Mouse (Mus musculus) hindbrain, embryonic 15.5 days (tissue): ENCODE measurements around the gene Atp5h. TPM values are rescaled to one million over a fixed set of nuclear protein-coding genes. Genes with fewer than 3 reads are reported as not detected.
A peak's percentile ranks its signal among the peaks of the same experiment; 100 is the strongest.
"Not testable (repeated sequence)": the region's sequence is repeated elsewhere in the genome, so short reads cannot be mapped to it uniquely, and the experiment has no call there.

ENCODE experiments used
- ATAC-seq: fragments of 200-750 bp; cut with Nextera tagmentation; 2 replicates; pipeline ENCODE4 v1.8.0; 2017; ENCODE audit warnings: low read depth, moderate number of reproducible peaks, moderate TSS enrichment; ENCODE audit not compliant: low FRiP score
- H3K27ac ChIP-seq: fragments of 300-500 bp; sonication (generic); replicated peaks from 2 replicates; pipeline ENCODE4 v1.5.1; 2015; ENCODE audit warnings: mild to moderate bottlenecking, inconsistent platforms
- H3K27me3 ChIP-seq: fragments of 300-500 bp; sonication (generic); 2 replicates; pipeline ENCODE4 v1.6.1; 2015; ENCODE audit warnings: control low read depth, inconsistent platforms
- H3K36me3 ChIP-seq: fragments of 300-500 bp; sonication (generic); 2 replicates; pipeline ENCODE4 v1.6.1; 2015; ENCODE audit warnings: control low read depth, inconsistent platforms
- H3K4me1 ChIP-seq: fragments of 300-500 bp; sonication (generic); replicated peaks from 2 replicates; pipeline ENCODE4 v1.6.1; 2015; ENCODE audit warnings: control low read depth, inconsistent platforms
- H3K4me2 ChIP-seq: fragments of 300-500 bp; sonication (generic); 2 replicates; pipeline ENCODE4 v1.6.1; 2015; ENCODE audit warnings: moderate library complexity, mild to moderate bottlenecking, inconsistent platforms
- H3K4me3 ChIP-seq: fragments of 300-500 bp; sonication (generic); 2 replicates; pipeline ENCODE4 v1.5.1; 2015; ENCODE audit warnings: mild to moderate bottlenecking, inconsistent platforms
- H3K9ac ChIP-seq: fragments of 300-500 bp; sonication (generic); 2 replicates; pipeline ENCODE4 v1.6.1; 2015; ENCODE audit warnings: inconsistent platforms
- H3K9me3 ChIP-seq: fragments of 300-500 bp; sonication (generic); 2 replicates; pipeline ENCODE4 v1.6.1; 2016; ENCODE audit warnings: control low read depth, inconsistent platforms
- WGBS: fragments of 180-500 bp; shearing (Covaris S2); methylation state at CpG from one replicate; pipeline ENCODE4 v1.1.7; 2015; 5-methylcytosine and 5-hydroxymethylcytosine counted together
- polyA plus RNA-seq: library from polyadenylated mRNA; unstranded; fragments of >200 nt; fragmentation: Nextera tagmentation; extraction: Ambion mirVana; gene quantifications from 2 replicates; pipeline ENCODE4 v1.2.1, GENCODE M21; 2015

The Atp5h gene
- 877 and 940 TPM in 2 replicates for polyA plus RNA-seq

DNA sequence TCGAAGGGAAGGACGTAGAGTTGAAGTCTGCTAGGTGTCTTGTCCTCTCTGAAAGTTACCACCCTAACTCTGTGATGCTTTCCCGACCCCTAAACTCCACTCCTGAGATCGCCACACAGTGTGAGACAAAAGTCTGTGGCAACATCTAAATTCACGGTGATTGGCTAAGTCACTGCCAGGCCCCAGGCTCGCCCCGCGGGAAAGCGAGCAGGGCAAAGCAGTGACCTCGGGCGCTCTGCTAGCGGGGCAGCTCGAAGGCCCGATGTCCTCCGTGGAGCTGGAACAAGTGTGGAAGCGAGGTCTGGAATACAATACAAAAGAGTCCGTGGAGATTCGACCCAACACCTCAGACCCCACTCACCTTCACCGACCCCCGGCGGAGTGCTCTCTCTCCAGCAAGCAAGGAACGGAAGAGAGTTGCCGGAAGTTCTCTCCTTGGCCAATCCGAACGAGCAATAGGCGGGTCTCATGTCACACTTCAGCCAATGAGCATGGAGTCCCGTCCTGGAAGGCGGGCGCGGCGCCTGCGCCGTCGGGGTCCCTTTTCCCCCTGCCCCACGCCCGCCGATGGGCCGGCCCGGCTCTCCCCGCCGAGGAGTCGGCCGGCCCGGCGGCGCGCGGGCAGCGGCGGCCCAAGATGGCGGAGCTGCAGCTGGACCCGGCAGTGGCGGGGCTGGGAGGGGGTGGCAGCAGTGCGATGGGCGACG, at the start of gene Atp5h, which contains the start of gene Kctd2:
Gene Atp5h, minus strand, starts transcription at position 432 of the 707 bp plus-strand sequence.
Gene Kctd2, plus strand, starts transcription at position 598 of the 707 bp plus-strand sequence.
- Histone ChIP-seq H3K4me1 (peaks cover 35% of the 10 kb centered on the region), H3K9ac (peak within 1 kb of the TSS; percentile 91), H3K27ac (peak within 1 kb of the TSS; percentile 92), H3K4me2 (peak within 1 kb of the TSS; percentile 94), H3K36me3 (peaks cover 29% of the 10 kb centered on the region), H3K9me3 (no peaks in the 10 kb centered on the region), H3K4me3 (peak within 1 kb of the TSS; percentile 71), H3K27me3 (no peaks in the 10 kb centered on the region)
- ATAC-seq, result peak; percentile 98
- WGBS, result under 1% methylated on average over 44 of the region's 56 CpGs

DNA sequence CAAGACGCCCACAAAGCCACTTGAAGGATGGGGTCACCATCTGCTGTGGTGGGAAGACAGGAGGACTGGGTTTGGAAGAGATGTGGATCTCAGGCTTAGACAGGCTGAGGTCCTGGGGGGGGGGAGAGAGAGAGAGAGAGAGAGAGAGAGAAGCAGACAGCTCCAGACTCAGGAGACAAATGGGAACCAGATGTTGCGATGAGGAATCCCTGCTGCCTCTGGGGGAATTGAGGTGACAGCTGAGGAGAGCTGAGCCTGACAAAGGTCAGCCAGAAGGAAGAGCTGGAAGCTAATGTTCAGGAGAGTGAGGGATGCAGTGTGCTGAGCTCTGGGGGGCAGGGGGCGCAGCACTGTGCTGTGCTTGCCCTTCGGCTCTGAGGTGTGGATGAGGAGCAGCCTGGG, 47.5 kb upstream of the Atp5h start:
- H3K4me2 ChIP-seq, result no peak overlapping the region
- ATAC-seq, result no peak
- H3K36me3 ChIP-seq, result no peaks in the 10 kb centered on the region
- H3K9ac ChIP-seq, result no peak overlapping the region
- no peak overlapping the region for H3K4me3 ChIP-seq
- H3K27me3 ChIP-seq, result no peaks in the 10 kb centered on the region
- 52% methylated on average over 4 of the region's 4 CpGs for WGBS
- no peaks in the 10 kb centered on the region for H3K9me3 ChIP-seq
- H3K4me1 ChIP-seq, result no peaks in the 10 kb centered on the region
- no peak overlapping the region for H3K27ac ChIP-seq

DNA sequence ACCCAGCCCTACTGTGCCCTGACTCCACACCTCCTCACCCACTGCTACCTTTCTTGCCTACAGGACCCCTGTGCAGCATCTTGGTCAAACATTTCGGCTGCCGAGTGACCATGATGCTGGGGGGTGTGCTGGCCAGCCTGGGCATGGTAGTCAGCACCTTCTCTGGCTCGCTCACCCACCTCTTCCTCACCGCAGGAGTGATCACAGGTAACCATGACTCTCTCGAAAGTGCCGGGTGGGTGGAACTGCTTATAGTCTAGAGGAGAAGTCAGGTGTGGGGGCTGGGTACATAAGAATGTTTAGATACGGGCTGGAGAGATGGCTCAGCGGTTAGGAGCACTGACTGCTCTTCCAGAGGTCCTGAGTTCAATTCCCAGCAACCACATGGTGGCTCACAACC, 45.1 kb upstream of the Atp5h start:
- no peaks in the 10 kb centered on the region for H3K9me3 ChIP-seq
- H3K27me3 ChIP-seq, result no peaks in the 10 kb centered on the region
- H3K36me3 ChIP-seq, result no peaks in the 10 kb centered on the region
- no peak overlapping the region for H3K4me3 ChIP-seq
- ATAC-seq, result no peak
- H3K4me2 ChIP-seq, result no peak overlapping the region
- no peaks in the 10 kb centered on the region for H3K4me1 ChIP-seq
- no peak overlapping the region for H3K9ac ChIP-seq
- no peak overlapping the region for H3K27ac ChIP-seq
- WGBS, result 87% methylated on average over 8 of the region's 8 CpGs

DNA sequence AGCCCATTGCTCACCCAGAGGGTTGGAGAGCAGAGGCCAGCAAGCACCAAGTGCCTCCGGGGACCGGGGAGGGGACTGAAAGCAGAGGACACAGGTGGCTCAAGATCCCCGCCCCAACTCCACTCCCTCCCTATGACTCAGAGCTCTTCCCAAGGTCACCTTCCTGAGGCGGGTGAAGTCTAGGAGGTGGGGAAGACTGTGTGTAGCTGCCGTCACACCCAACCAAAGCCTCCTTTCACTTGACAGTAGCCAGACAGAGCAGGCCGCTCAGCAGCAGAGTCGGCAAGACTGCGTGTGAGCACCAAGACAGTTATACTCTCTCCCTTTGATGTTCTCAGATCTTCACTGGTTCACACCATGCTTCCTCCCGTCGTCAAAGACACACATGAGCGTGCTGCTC, 43.6 kb upstream of the Atp5h start:
- Histone ChIP-seq H3K4me1 (no peaks in the 10 kb centered on the region), H3K27ac (no peak overlapping the region), H3K36me3 (no peaks in the 10 kb centered on the region), H3K9ac (no peak overlapping the region), H3K4me2 (no peak overlapping the region), H3K9me3 (no peaks in the 10 kb centered on the region), H3K27me3 (no peaks in the 10 kb centered on the region), H3K4me3 (no peak overlapping the region)
- WGBS, result 77% methylated on average over 11 of the region's 11 CpGs
- ATAC-seq, result no peak

DNA sequence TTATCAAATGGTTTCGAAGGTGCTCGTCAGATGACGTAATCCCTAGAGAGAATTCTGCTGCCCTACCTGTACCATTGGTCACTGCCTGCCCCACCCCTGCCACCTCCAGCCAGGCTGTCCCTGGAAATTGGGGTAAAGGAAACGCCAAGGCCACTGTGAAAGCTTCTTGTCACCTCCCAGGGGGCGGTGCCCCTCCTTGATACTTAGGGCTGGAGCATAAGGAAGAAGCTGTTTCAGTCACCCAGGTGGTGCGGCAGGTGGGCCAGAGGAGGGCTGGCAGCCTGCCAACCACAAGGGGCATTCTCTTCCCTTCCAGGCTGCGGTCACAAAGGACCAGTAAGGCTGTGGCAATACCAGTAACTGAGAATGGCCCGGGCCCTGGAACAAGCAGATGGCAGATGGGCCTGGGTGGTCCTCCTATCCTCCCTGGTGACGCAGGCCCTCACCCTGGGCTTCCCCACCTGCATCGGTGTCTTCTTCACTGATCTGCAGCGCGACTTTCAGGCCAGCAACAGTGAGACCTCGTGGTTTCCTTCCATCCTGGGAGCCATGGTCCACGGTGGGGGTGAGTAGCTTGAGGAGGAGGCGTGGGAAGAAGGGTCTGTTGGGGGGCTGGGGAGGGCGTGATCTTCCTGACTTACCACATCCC, 42.6 kb upstream of the Atp5h start, which contains the start of gene Slc16a5:
Gene Slc16a5, plus strand, starts transcription at position 232 of the 649 bp plus-strand sequence.
- no peak for ATAC-seq
- no peaks in the 10 kb centered on the region for H3K4me1 ChIP-seq
- no peak within 1 kb of the TSS for H3K4me3 ChIP-seq
- no peak within 1 kb of the TSS for H3K27ac ChIP-seq
- H3K27me3 ChIP-seq, result no peaks in the 10 kb centered on the region
- no peaks in the 10 kb centered on the region for H3K36me3 ChIP-seq
- 80% methylated on average over 16 of the region's 16 CpGs for WGBS
- no peak within 1 kb of the TSS for H3K9ac ChIP-seq
- no peaks in the 10 kb centered on the region for H3K9me3 ChIP-seq
- H3K4me2 ChIP-seq, result no peak within 1 kb of the TSS

DNA sequence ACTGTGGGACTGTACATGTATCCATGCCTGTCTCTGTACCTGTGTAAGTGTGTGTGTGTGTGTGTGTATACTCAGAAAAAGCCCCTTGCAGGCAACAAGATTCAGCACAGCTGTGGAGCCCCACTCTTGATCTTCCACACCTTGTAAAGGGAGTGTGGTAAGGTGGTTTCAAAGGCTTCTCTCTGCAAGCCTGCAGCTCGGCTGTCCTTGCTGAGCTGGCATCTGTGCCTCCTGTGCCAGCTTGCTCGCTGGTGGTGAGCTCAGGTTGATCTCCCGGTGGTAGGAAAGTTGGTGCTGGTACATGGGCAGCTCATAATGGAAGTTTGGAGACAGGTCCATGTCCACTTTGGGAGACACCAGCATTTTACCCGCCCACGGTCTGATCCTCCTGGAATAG, 42.1 kb upstream of the Atp5h start:
- no peak for ATAC-seq
- Histone ChIP-seq H3K4me2 (no peak overlapping the region), H3K9ac (no peak overlapping the region), H3K36me3 (no peaks in the 10 kb centered on the region), H3K4me1 (no peaks in the 10 kb centered on the region), H3K9me3 (no peaks in the 10 kb centered on the region), H3K27me3 (no peaks in the 10 kb centered on the region), H3K27ac (no peak overlapping the region), H3K4me3 (no peak overlapping the region)
- 76% methylated on average over 5 of the region's 5 CpGs for WGBS

DNA sequence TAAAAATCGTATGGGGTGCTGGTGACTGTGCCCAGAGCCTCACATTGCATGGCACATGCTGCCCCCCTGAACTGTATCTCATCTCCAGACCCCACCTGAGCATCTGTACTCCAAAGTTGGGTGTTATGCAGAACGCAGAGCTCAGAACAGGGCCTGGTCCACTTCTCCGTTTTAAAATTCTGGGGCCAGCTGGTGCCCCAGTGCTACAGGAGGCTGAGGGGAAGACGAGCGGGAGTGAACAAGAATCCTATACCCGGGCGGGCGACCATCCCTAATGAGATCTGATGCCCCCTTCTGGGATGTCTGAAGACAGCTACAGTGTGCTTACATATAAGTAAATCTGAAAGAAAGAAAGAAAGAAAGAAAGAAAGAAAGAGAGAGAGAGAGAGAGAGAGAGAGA, 41.2 kb upstream of the Atp5h start:
- Histone ChIP-seq H3K4me3 (no peak overlapping the region), H3K27me3 (no peaks in the 10 kb centered on the region), H3K4me2 (no peak overlapping the region), H3K36me3 (no peaks in the 10 kb centered on the region), H3K9ac (no peak overlapping the region), H3K4me1 (no peaks in the 10 kb centered on the region), H3K27ac (no peak overlapping the region), H3K9me3 (no peaks in the 10 kb centered on the region)
- WGBS, result 22% methylated on average over 8 of the region's 8 CpGs
- ATAC-seq, result no peak

DNA sequence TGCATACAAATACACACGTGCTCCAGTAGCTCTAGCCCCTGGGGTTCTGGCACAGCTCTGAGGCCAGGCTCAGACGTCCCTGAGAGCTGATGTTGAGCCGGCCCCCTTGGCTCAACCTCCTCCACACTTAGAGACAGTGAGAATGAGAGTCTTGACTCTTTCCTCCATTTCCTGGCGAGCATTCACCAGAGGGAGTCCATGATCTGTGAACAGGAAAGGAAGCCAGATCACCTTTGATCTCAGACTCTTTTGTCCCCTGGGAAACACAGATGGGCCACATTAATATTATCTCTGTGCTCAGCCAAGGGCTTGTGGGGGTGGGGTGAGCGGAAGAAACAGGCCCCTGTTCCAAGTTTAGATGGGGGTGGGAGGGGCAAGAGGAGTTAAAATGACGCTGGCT, 37.6 kb upstream of the Atp5h start:
- WGBS, result 32% methylated on average over 6 of the region's 6 CpGs
- Histone ChIP-seq H3K27me3 (no peaks in the 10 kb centered on the region), H3K4me2 (no peak overlapping the region), H3K27ac (no peak overlapping the region), H3K4me1 (no peaks in the 10 kb centered on the region), H3K9ac (no peak overlapping the region), H3K4me3 (no peak overlapping the region), H3K36me3 (no peaks in the 10 kb centered on the region), H3K9me3 (no peaks in the 10 kb centered on the region)
- ATAC-seq, result no peak

DNA sequence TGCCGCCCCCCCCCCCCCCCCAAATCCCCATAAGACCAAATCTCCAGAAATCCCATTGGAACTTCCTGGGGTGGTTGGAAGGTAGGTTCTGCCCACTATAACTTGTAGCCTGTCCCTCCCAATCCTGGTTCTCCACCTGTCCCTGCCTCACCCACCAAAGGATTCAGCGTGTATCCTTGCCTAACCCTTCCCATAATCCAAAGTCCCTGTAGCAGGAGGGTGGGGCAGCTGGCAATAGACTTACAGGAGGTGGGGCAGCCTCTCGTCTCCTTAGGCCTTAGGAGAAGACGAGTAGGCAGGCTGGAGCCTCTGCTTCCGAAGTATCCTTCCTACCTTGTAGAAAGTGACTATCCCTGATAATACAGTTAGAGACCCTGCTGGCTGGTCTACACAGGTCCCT, 36.4 kb upstream of the Atp5h start:
- 94% methylated on average over 5 of the region's 5 CpGs for WGBS
- H3K36me3 ChIP-seq, result no peaks in the 10 kb centered on the region
- no peak overlapping the region for H3K4me3 ChIP-seq
- H3K9ac ChIP-seq, result no peak overlapping the region
- ATAC-seq, result no peak
- H3K4me2 ChIP-seq, result no peak overlapping the region
- H3K4me1 ChIP-seq, result no peaks in the 10 kb centered on the region
- no peak overlapping the region for H3K27ac ChIP-seq
- no peaks in the 10 kb centered on the region for H3K27me3 ChIP-seq
- H3K9me3 ChIP-seq, result no peaks in the 10 kb centered on the region

DNA sequence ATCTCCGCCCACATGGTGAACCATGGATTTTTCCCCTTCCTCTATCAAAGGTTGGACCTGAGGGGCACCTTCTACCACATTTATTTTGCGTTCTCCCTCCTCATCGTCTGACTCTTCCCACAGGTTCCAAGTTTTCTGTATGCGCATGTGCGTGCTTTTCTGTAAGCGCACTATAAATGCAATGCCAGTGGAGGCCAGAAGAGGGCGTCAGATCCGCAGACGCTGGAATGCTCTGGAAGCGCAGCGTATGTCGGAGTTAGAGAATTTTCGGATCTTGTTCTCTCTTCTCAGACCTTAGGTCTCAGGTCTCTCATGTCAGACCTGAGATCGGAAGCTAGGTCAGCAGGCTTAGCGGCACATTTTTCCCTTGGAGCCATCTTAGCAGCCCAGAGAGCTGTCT, 35.9 kb upstream of the Atp5h start:
- WGBS, result 88% methylated on average over 15 of the region's 15 CpGs
- Histone ChIP-seq H3K4me2 (no peak overlapping the region), H3K36me3 (no peaks in the 10 kb centered on the region), H3K4me1 (no peaks in the 10 kb centered on the region), H3K27me3 (no peaks in the 10 kb centered on the region), H3K9ac (no peak overlapping the region), H3K9me3 (no peaks in the 10 kb centered on the region), H3K27ac (no peak overlapping the region), H3K4me3 (no peak overlapping the region)
- no peak for ATAC-seq

DNA sequence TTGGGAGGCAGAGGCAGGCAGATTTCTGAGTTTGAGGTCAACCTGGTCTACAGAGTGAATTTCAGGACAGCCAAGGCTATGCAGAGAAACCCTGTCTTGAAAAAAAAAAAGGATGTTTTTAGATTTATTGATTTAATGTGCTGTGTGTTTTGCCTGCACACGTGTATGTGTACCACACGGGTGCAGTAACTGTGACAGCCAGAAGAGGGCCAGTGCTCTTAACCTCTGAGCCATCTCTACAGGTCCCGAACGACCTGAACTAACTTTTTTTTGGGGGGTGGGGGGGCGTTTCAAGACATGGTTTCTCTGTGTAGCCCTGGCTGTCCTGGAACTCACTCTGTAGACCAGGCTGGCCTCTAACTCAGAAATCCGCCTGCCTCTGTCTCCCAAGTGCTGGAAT, 35.1 kb upstream of the Atp5h start:
- not testable (repeated sequence) for H3K4me3 ChIP-seq, H3K36me3 ChIP-seq, H3K27ac ChIP-seq, ATAC-seq, H3K27me3 ChIP-seq, H3K9me3 ChIP-seq, H3K4me2 ChIP-seq, H3K9ac ChIP-seq, H3K4me1 ChIP-seq
- WGBS, result 87% methylated on average over 6 of the region's 6 CpGs

DNA sequence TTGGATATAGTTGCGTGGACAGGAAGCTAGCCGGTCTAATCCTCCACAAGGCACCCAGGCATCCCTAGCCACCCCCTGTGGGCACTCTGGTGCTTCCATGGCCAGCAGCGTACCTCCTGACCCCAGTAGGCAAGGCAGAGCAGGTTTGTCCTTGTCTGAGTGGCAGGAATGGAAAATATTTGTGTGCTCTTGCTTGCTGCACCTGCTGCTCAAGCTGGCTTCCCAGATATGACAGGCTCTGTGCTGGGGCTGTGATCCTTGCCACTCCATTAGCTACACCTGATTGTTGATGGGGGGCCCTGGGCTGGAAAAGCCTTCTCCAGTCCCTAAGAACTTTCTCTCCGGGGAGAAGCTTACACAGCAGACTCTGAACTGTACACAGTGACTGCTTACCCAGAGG, 33.5 kb upstream of the Atp5h start:
- no peak overlapping the region for H3K4me2 ChIP-seq

More for the DNA sequence above, 33.5 kb upstream of the Atp5h start:
- WGBS, result 73% methylated on average over 4 of the region's 4 CpGs
- no peak for ATAC-seq
- H3K4me3 ChIP-seq, result no peak overlapping the region
- no peaks in the 10 kb centered on the region for H3K27me3 ChIP-seq
- no peak overlapping the region for H3K9ac ChIP-seq
- no peaks in the 10 kb centered on the region for H3K36me3 ChIP-seq
- H3K9me3 ChIP-seq, result no peaks in the 10 kb centered on the region
- H3K27ac ChIP-seq, result no peak overlapping the region
- H3K4me1 ChIP-seq, result no peaks in the 10 kb centered on the region
